Mouse (Mus musculus) CH12.LX (cell line): Measurements from ENCODE around the gene Sstr3. TPM values are rescaled to one million over a fixed set of nuclear protein-coding genes. Genes with fewer than 3 reads are reported as not detected.

Experiments
- DNase-seq: peaks from one replicate; pipeline ENCODE4 v3.0.0-alpha.2; 2013; ENCODE audit errors: extremely low read depth
- H3K27ac ChIP-seq: 2 replicates; pipeline ENCODE4 v1.5.1; 2012; ENCODE audit warnings: low read depth, mild to moderate bottlenecking, control low read depth, moderate library complexity; ENCODE audit not compliant: insufficient read depth
- H3K27me3 ChIP-seq: replicated peaks from 2 replicates; pipeline ENCODE3; 2012; ENCODE audit warnings: inconsistent platforms
- H3K36me3 ChIP-seq, 2 experiments: replicated peaks in 1 of 2; 2 replicates each; pipeline versions ENCODE3 to v1.6.1; 2012; ENCODE audit warnings: inconsistent platforms in 1 of 2, low read length in 1 of 2, mild to moderate bottlenecking in 1 of 2, mixed read lengths in 1 of 2, moderate library complexity in 1 of 2; ENCODE audit not compliant: control insufficient read depth in 1 of 2, insufficient read depth in 1 of 2
- H3K4me1 ChIP-seq, 2 experiments: 2 replicates each; pipeline ENCODE4 v1.6.1; 2012; ENCODE audit warnings: inconsistent platforms in 1 of 2, moderate library complexity in 1 of 2; ENCODE audit not compliant: insufficient read depth in 2 of 2, control insufficient read depth in 1 of 2
- H3K4me2 ChIP-seq: 2 replicates; pipeline ENCODE4 v1.6.1; 2012; ENCODE audit warnings: low read depth, mild to moderate bottlenecking, control low read depth; ENCODE audit not compliant: poor library complexity, insufficient read depth, severe bottlenecking
- H3K4me3 ChIP-seq, 3 experiments: fragments of 150-350 bp in 1 of 3; sonication (generic) in 1 of 3; replicated peaks in 1 of 3; 2 replicates each; pipeline versions ENCODE3 to v1.5.1; 2011 to 2012; ENCODE audit warnings: low read depth in 2 of 3, low read length in 2 of 3, mild to moderate bottlenecking in 2 of 3, moderate library complexity in 2 of 3, control low read depth in 1 of 3, improper control_type of control experiment in 1 of 3, inconsistent platforms in 1 of 3, mixed read lengths in 1 of 3; ENCODE audit not compliant: poor library complexity in 1 of 3
- H3K79me2 ChIP-seq: replicated peaks from 2 replicates; pipeline ENCODE4 v1.6.1; 2012; ENCODE audit warnings: mild to moderate bottlenecking, moderate library complexity; ENCODE audit not compliant: control insufficient read depth, poor library complexity, insufficient read depth, severe bottlenecking; ENCODE audit errors: extremely low read depth
- H3K9ac ChIP-seq: 2 replicates; pipeline ENCODE4 v1.6.1; 2012; ENCODE audit warnings: low read depth, mild to moderate bottlenecking, control low read depth, moderate library complexity; ENCODE audit not compliant: insufficient read depth
- H3K9me3 ChIP-seq: replicated peaks from 2 replicates; pipeline ENCODE3; 2012; ENCODE audit warnings: low read length, inconsistent platforms, mixed read lengths
- CHD1 ChIP-seq: IDR thresholded peaks from 2 replicates; pipeline ENCODE4 v1.6.1; 2012; ENCODE audit warnings: low read depth, low read length, improper control_type of control experiment, inconsistent platforms
- CHD2 ChIP-seq: IDR thresholded peaks from 2 replicates; pipeline ENCODE4 v1.6.1; 2011; ENCODE audit warnings: low read length, improper control_type of control experiment
- E2F4 ChIP-seq: IDR thresholded peaks from 2 replicates; pipeline ENCODE4 v1.6.1; 2011; ENCODE audit warnings: low read depth, low read length, improper control_type of control experiment; ENCODE audit not compliant: insufficient replicate concordance
- ETS1 ChIP-seq: conservative IDR thresholded peaks from 2 replicates; pipeline ENCODE4 v1.6.1; 2012; ENCODE audit warnings: low read depth, mild to moderate bottlenecking, inconsistent platforms, low read length, improper control_type of control experiment, moderate library complexity
- GABPA ChIP-seq: IDR thresholded peaks from 2 replicates; pipeline ENCODE4 v1.6.1; 2012; ENCODE audit warnings: low read depth, low read length, improper control_type of control experiment, inconsistent platforms; ENCODE audit not compliant: insufficient replicate concordance
- JUND ChIP-seq: conservative IDR thresholded peaks from 2 replicates; pipeline ENCODE4 v1.6.1; 2011; ENCODE audit warnings: low read depth, low read length, improper control_type of control experiment
- KAT2A ChIP-seq: IDR thresholded peaks from 2 replicates; pipeline ENCODE4 v1.6.1; 2012; ENCODE audit warnings: low read length, improper control_type of control experiment, inconsistent platforms; ENCODE audit not compliant: insufficient replicate concordance
- MAFK ChIP-seq: IDR thresholded peaks from 2 replicates; pipeline ENCODE4 v1.6.1; 2011; ENCODE audit warnings: low read length, improper control_type of control experiment; ENCODE audit not compliant: insufficient replicate concordance
- MAZ ChIP-seq: IDR thresholded peaks from 2 replicates; pipeline ENCODE4 v1.6.1; 2012; ENCODE audit warnings: low read depth, mild to moderate bottlenecking, inconsistent platforms, low read length, improper control_type of control experiment, moderate library complexity
- MXI1 ChIP-seq: IDR thresholded peaks from 2 replicates; pipeline ENCODE4 v1.6.1; 2011; ENCODE audit warnings: mild to moderate bottlenecking, low read depth, low read length, improper control_type of control experiment
- MYC ChIP-seq: IDR thresholded peaks from 2 replicates; pipeline ENCODE4 v1.6.1; 2011; ENCODE audit warnings: low read depth, mild to moderate bottlenecking, improper control_type of control experiment, low read length
- NELFE ChIP-seq: IDR thresholded peaks from 2 replicates; pipeline ENCODE4 v1.6.1; 2011; ENCODE audit warnings: low read depth, low read length, improper control_type of control experiment
- NRF1 ChIP-seq: IDR thresholded peaks from 2 replicates; pipeline ENCODE4 v1.6.1; 2014; ENCODE audit warnings: low read depth, mild to moderate bottlenecking, inconsistent platforms, low read length, improper control_type of control experiment, moderate library complexity
- PAX5 ChIP-seq: IDR thresholded peaks from 2 replicates; pipeline ENCODE4 v1.6.1; 2012; ENCODE audit warnings: low read length, inconsistent platforms, mixed read lengths
- POLR2AphosphoS2 ChIP-seq: IDR thresholded peaks from 2 replicates; pipeline ENCODE4 v1.6.1; 2011; ENCODE audit warnings: low read depth, low read length, improper control_type of control experiment
- RAD21 ChIP-seq: IDR thresholded peaks from 2 replicates; pipeline ENCODE4 v1.6.1; 2011; ENCODE audit warnings: low read depth, mild to moderate bottlenecking, low read length, improper control_type of control experiment, moderate library complexity
- RCOR1 ChIP-seq: conservative IDR thresholded peaks from 2 replicates; pipeline ENCODE4 v1.6.1; 2012; ENCODE audit warnings: low read depth, mild to moderate bottlenecking, inconsistent platforms, low read length, improper control_type of control experiment
- SIN3A ChIP-seq: IDR thresholded peaks from 2 replicates; pipeline ENCODE4 v1.6.1; 2012; ENCODE audit warnings: low read length, improper control_type of control experiment, inconsistent platforms
- SMC3 ChIP-seq: IDR thresholded peaks from 2 replicates; pipeline ENCODE4 v1.6.1; 2011; ENCODE audit warnings: low read depth, low read length, improper control_type of control experiment
- UBTF ChIP-seq: IDR thresholded peaks from 2 replicates; pipeline ENCODE4 v1.6.1; 2012; ENCODE audit warnings: low read depth, mild to moderate bottlenecking, inconsistent platforms, low read length, improper control_type of control experiment, moderate library complexity
- USF2 ChIP-seq: conservative IDR thresholded peaks from 2 replicates; pipeline ENCODE4 v1.6.1; 2011; ENCODE audit warnings: low read depth, low read length, improper control_type of control experiment
- ZC3H11A ChIP-seq: IDR thresholded peaks from 2 replicates; pipeline ENCODE4 v1.6.1; 2012; ENCODE audit warnings: low read depth, mild to moderate bottlenecking, inconsistent platforms, low read length, improper control_type of control experiment
- ZKSCAN1 ChIP-seq: IDR thresholded peaks from 2 replicates; pipeline ENCODE4 v1.6.1; 2012; ENCODE audit warnings: low read depth, inconsistent platforms, low read length, improper control_type of control experiment, borderline replicate concordance
- ZMIZ1 ChIP-seq: IDR thresholded peaks from 2 replicates; pipeline ENCODE4 v1.6.1; 2012; ENCODE audit warnings: low read depth, mild to moderate bottlenecking, inconsistent platforms, low read length, improper control_type of control experiment
- dilution Hi-C: fragments of 300-500 bp; cut with MboI; formaldehyde crosslinking; loops from 2 replicates; pipeline ENCODE4 v1.14.3; 2020; ENCODE audit warnings: low sequenced_read_pairs; ENCODE audit not compliant: extremely low pct_unique_long_range_greater_than_20kb, extremely low pct_ligation_motif_present
- in situ Hi-C: fragments of 300-500 bp; cut with MboI; formaldehyde crosslinking; loops from 3 replicates; pipeline ENCODE4 v1.14.3; 2019; ENCODE audit warnings: low sequenced_read_pairs, low pct_ligation_motif_present, low pct_unique_long_range_greater_than_20kb, mixed read lengths
- polyA plus RNA-seq: library from polyadenylated mRNA; unstranded; fragments of >175 nt; gene quantifications from 2 replicates; pipeline ENCODE4 v1.2.1, GENCODE M21; 2012; ENCODE audit warnings: low read depth; ENCODE audit not compliant: insufficient read length
- total RNA-seq, 2 experiments: library from RNA; depleted of rRNA; stranded (reverse); fragments of 300-350 nt in 1 of 2; fragments of >200 nt in 1 of 2; gene quantifications; 2 replicates each; pipeline ENCODE4 v1.2.3; 2012 to 2014

Sstr3 gene
- total and polyA plus RNA-seq, 3 experiments: 0.36 TPM; not detected in 2

GRCm38 (mm10) chr15:78554545-78555313 lies 10.2 kb upstream of the Sstr3 start (continued):
- TF ChIP-seq KAT2A (no peak), PAX5 (no peak), POLR2AphosphoS2 (no peak), CHD2 (0 out of 2 replicates have a peak, but pooled peaks have one; percentile 38), MYC (no peak), MAFK (no peak), RAD21 (no peak), CHD1 (no peak), MXI1 (no peak), NRF1 (no peak), ZC3H11A (no peak), RCOR1 (no peak)

- no peak for DNase-seq
- peaks cover 19 to 37% of the 10 kb centered on the region in 2 experiments for H3K4me1 ChIP-seq
- H3K9ac ChIP-seq: no peak overlapping the region
- dilution Hi-C loops (no loop called here), in situ Hi-C loops (loop anchor here (25.0 kb wide), 2 partner anchors 362 to 587 kb away; partner anchors contain the start of genes Eif3d and Foxred2)
- H3K9me3 ChIP-seq: peaks cover 34% of the 10 kb centered on the region
- peaks cover 2% of the 10 kb centered on the region for H3K27me3 ChIP-seq
- no peak overlapping the region for H3K27ac ChIP-seq
- H3K79me2 ChIP-seq: no peaks in the 10 kb centered on the region
- H3K4me3 ChIP-seq: no peak overlapping the region
- no peaks in the 10 kb centered on the region for H3K36me3 ChIP-seq
- no peak overlapping the region for H3K4me2 ChIP-seq
- TF ChIP-seq NRF1 (no peak), SMC3 (no peak), GABPA (no peak), RAD21 (no peak), E2F4 (no peak), ZMIZ1 (no peak), ZKSCAN1 (no peak), NELFE (no peak), SIN3A (no peak), UBTF (no peak), ETS1 (no peak), JUND (no peak), MYC (no peak), MAZ (no peak), USF2 (no peak)
Observed at GRCm38 (mm10) chr15:78549189-78549734, 4.8 kb upstream of the Sstr3 start.
